Mouse (Mus musculus): ENCODE measurements around the gene Eif4ebp2. TPM values are rescaled to one million over a fixed set of nuclear protein-coding genes. Genes with fewer than 3 reads are reported as not detected.

Eif4ebp2 gene
- polyA plus RNA-seq, 1 experiment = 131 TPM

DNA sequence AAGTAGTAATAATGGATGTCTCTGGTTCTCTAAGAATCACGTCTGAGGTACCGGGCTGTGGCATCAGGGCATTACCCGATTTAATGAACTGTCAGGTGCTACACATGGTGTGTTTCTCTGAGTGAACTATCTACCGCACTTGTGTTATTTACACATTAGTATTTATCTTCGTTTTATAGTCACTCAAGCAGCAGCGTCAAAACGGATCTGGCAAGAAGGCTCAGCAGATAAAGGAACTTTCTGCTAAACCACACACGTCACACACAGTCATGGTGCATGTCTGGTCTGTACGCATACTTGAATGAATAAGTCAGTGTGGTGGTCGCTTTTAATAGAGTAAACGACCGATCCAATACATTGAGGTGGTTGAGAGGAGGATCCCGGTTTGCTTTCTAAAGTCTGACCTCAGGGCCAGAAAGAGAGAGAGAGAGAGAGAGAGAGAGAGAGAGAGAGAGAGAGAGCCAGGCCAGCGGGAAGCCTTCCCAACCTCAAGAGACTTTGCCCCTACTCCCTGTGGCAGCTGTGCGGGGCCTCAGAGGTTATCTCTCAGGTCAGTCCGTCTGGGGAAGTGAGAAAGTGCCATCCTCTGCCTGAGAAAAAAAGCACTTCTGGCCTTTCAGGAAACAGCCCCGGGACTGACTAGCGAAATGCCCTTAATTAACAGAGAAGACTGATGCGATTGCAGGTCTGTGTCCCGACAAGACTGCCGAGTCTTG is 39.4 kb downstream of the Eif4ebp2 start:
- Histone ChIP-seq H3K4me3 (ENCODE audit: low read depth, low read length) (no peak overlapping the region), H3K4me1 (ENCODE audit: control insufficient read depth, insufficient read depth, insufficient read length, low read length) (peaks cover 3% of the 10 kb centered on the region; the same call in 1 of the 2 replicates), H3K36me3 (ENCODE audit: control insufficient read depth, insufficient read depth, low read length) (no peaks in the 10 kb centered on the region), H3K27ac (ENCODE audit: insufficient read depth, low read depth, low read length) (no peak overlapping the region), H3K27me3 (ENCODE audit: control insufficient read depth, insufficient read depth, low read length) (no peaks in the 10 kb centered on the region; the same call in 1 of the 2 replicates)
- WGBS = 9% methylated on average over 21 of the region's 21 CpGs
- TF ChIP-seq POLR2A (IDR thresholded peaks at IDR 0.05; ENCODE audit: low read depth, low read length) = no peak
- no peak for TF ChIP-seq CTCF (IDR thresholded peaks at IDR 0.05; ENCODE audit: extremely low read depth, insufficient read length, insufficient replicate concordance, low read depth, low read length)

DNA sequence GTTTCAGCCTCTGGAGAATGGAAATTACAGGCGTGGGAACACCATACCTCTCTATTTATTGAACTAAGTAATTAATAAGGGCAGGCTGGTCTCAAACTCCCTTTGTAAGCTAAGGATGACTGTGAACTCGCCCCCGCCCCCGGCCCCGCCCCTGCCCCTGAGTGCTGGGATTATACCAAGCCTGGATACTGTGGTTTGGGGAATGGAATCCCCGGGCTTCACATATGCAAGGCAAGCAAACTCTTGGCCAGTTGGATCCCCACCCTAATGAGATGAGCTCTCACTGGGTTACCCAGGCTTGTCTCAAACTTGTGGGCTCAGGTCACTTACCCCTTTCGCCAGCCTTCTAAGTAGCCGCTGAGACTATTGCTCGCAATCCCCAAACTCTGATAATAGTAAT is 42.3 kb downstream of the Eif4ebp2 start:
- H3K4me1 ChIP-seq (ENCODE audit: control insufficient read depth, insufficient read depth, insufficient read length, low read length) = peaks cover 3% of the 10 kb centered on the region; the same call in 1 of the 2 replicates
- no peaks in the 10 kb centered on the region for H3K36me3 ChIP-seq (ENCODE audit: control insufficient read depth, insufficient read depth, low read length)
- no peaks in the 10 kb centered on the region for H3K27me3 ChIP-seq (ENCODE audit: control insufficient read depth, insufficient read depth, low read length)
- H3K4me3 ChIP-seq (ENCODE audit: low read depth, low read length) = no peak overlapping the region
- 47% methylated on average over 9 of the region's 9 CpGs for WGBS
- no peak overlapping the region for H3K27ac ChIP-seq (ENCODE audit: insufficient read depth, low read depth, low read length)
- no peak for TF ChIP-seq POLR2A (IDR thresholded peaks at IDR 0.05; ENCODE audit: low read depth, low read length)
- no peak for TF ChIP-seq CTCF (IDR thresholded peaks at IDR 0.05; ENCODE audit: extremely low read depth, insufficient read length, insufficient replicate concordance, low read depth, low read length)

DNA sequence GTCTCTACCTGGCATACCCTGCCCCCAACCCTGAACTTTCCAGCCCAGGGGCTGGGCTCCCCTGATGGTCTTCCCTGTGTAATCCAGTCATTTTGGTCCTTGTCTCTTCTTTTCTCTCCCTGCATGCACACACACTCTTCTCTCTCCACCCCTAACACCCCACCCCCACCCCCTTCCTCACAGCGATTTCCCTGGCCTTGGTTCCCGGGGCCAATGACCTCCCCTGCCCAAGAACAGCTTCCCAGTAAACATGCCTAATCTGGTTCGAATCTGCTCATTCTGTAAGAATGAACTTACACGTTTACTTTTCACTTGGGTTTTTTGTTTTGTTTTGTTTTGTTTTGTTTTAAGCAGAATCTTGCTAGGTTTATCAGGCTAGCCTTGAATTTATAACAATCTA is 42.7 kb downstream of the Eif4ebp2 start:
- no peak for TF ChIP-seq CTCF (IDR thresholded peaks at IDR 0.05; ENCODE audit: extremely low read depth, insufficient read length, insufficient replicate concordance, low read depth, low read length)
- TF ChIP-seq POLR2A (IDR thresholded peaks at IDR 0.05; ENCODE audit: low read depth, low read length) = no peak
- WGBS = 12% methylated on average over 4 of the region's 4 CpGs
- H3K4me1 ChIP-seq (ENCODE audit: control insufficient read depth, insufficient read depth, insufficient read length, low read length) = peaks cover 3% of the 10 kb centered on the region; the same call in 1 of the 2 replicates
- H3K27ac ChIP-seq (ENCODE audit: insufficient read depth, low read depth, low read length) = no peak overlapping the region
- H3K27me3 ChIP-seq (ENCODE audit: control insufficient read depth, insufficient read depth, low read length) = no peaks in the 10 kb centered on the region
- no peaks in the 10 kb centered on the region for H3K36me3 ChIP-seq (ENCODE audit: control insufficient read depth, insufficient read depth, low read length)
- no peak overlapping the region for H3K4me3 ChIP-seq (ENCODE audit: low read depth, low read length)

DNA sequence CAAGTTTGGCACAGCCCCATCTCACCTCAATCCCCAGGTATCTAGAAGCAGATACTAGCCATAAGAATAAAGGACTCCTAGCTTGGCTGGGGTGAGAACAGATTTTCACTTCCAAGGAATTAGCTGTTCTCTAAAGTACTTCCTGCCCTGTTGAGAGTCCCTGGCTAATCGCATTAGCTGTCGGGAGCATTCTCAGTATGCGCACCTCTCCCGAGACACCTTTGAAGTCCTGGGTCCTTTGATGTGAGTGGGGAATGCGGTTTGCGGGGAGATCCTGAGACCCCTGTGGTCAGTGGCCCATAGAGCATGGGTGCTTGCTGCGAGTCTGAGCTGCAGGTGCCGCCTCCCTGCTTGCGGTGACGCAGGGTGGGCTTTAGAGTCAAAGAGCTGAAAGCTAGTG is 46.5 kb downstream of the Eif4ebp2 start:
- H3K27ac ChIP-seq (ENCODE audit: insufficient read depth, low read depth, low read length) = no peak overlapping the region
- no peaks in the 10 kb centered on the region for H3K36me3 ChIP-seq (ENCODE audit: control insufficient read depth, insufficient read depth, low read length)
- 28% methylated on average over 10 of the region's 10 CpGs for WGBS

DNA sequence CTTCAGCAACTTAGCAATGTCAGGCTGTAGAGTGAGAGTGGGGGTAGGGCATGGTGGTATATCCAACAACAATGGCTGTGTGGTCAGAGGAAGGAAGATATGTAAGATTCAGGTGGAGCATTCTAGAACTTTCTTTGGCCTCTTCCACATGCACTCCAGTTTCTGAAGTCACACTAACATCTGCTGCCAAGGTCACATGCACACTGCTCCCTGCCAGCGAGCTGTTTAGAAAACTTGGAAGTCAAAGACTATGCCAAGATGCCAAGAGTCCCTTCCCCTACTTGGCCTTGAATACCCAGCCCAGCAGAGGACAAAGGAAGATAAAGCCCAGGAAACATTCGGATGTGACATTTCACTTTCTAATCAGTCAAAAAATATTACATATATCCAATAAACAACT is 49.5 kb downstream of the Eif4ebp2 start:
- no peaks in the 10 kb centered on the region for H3K4me1 ChIP-seq (ENCODE audit: control insufficient read depth, insufficient read depth, insufficient read length, low read length)
- no peaks in the 10 kb centered on the region for H3K27me3 ChIP-seq (ENCODE audit: control insufficient read depth, insufficient read depth, low read length)
- H3K27ac ChIP-seq (ENCODE audit: insufficient read depth, low read depth, low read length) = no peak overlapping the region
- no peaks in the 10 kb centered on the region for H3K36me3 ChIP-seq (ENCODE audit: control insufficient read depth, insufficient read depth, low read length)
- 50% methylated on average over 2 of the region's 2 CpGs for WGBS
- H3K4me3 ChIP-seq (ENCODE audit: low read depth, low read length) = no peak overlapping the region
- TF ChIP-seq POLR2A (IDR thresholded peaks at IDR 0.05; ENCODE audit: low read depth, low read length) = no peak
- TF ChIP-seq CTCF (IDR thresholded peaks at IDR 0.05; ENCODE audit: extremely low read depth, insufficient read length, insufficient replicate concordance, low read depth, low read length) = no peak

More for the DNA sequence above, 46.5 kb downstream of the Eif4ebp2 start:
- H3K4me1 ChIP-seq (ENCODE audit: control insufficient read depth, insufficient read depth, insufficient read length, low read length) = no peaks in the 10 kb centered on the region
- H3K27me3 ChIP-seq (ENCODE audit: control insufficient read depth, insufficient read depth, low read length) = no peaks in the 10 kb centered on the region
- H3K4me3 ChIP-seq (ENCODE audit: low read depth, low read length) = no peak overlapping the region
- TF ChIP-seq CTCF (IDR thresholded peaks at IDR 0.05; ENCODE audit: extremely low read depth, insufficient read length, insufficient replicate concordance, low read depth, low read length) = no peak
- no peak for TF ChIP-seq POLR2A (IDR thresholded peaks at IDR 0.05; ENCODE audit: low read depth, low read length)

DNA sequence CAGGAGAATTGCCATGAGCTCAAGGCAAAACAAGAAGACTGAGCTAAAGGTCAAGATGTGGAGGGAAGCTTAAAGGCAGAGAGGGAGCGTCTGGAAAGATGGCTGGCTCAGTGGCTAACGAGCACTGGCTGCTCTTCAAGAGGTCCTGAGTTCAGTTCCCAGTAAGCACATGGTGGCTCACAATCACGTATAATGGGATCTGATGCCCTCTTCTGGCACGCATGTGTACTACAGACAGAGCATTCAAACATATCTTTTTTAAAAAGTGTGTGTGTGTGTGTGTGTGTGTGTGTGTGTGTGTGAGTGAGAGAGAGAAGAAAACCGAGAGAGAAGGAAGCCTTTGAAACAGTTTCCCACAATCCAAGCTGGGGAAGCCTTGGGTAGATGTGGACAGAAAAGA is 50.0 kb downstream of the Eif4ebp2 start:
- 61% methylated on average over 5 of the region's 5 CpGs for WGBS
- H3K4me1 ChIP-seq (ENCODE audit: control insufficient read depth, insufficient read depth, insufficient read length, low read length) = no peaks in the 10 kb centered on the region
- no peak overlapping the region for H3K27ac ChIP-seq (ENCODE audit: insufficient read depth, low read depth, low read length)
- no peaks in the 10 kb centered on the region for H3K27me3 ChIP-seq (ENCODE audit: control insufficient read depth, insufficient read depth, low read length)
- no peaks in the 10 kb centered on the region for H3K36me3 ChIP-seq (ENCODE audit: control insufficient read depth, insufficient read depth, low read length)
- H3K4me3 ChIP-seq (ENCODE audit: low read depth, low read length) = no peak overlapping the region
- TF ChIP-seq POLR2A (IDR thresholded peaks at IDR 0.05; ENCODE audit: low read depth, low read length) (no peak), CTCF (IDR thresholded peaks at IDR 0.05; ENCODE audit: extremely low read depth, insufficient read length, insufficient replicate concordance, low read depth, low read length) (0 out of 2 replicates have a peak, but pooled peaks have one; percentile 10)

DNA sequence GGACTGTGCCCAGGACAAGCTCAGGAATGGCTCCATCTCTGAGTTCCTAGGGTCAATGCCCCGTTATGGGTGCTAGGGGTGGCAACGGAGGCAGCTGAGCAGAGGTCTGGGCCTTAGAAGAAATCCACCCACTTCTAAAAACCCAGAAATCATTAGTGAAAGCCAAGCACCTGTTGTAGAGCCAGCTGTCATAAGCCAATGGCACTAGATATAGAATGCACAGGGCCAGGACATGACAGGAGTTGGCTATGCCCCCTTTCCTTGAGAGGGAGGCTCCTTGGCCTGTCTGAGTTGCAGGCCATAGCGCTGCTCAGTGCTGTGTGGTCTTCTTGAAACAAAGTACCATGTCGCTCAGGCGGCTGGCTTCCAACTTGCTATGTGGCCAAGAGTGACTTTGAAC is 52.1 kb downstream of the Eif4ebp2 start:
- H3K36me3 ChIP-seq (ENCODE audit: control insufficient read depth, insufficient read depth, low read length) = no peaks in the 10 kb centered on the region
- H3K27ac ChIP-seq (ENCODE audit: insufficient read depth, low read depth, low read length) = no peak overlapping the region
- H3K4me1 ChIP-seq (ENCODE audit: control insufficient read depth, insufficient read depth, insufficient read length, low read length) = no peaks in the 10 kb centered on the region
- H3K27me3 ChIP-seq (ENCODE audit: control insufficient read depth, insufficient read depth, low read length) = no peaks in the 10 kb centered on the region
- 89% methylated on average over 5 of the region's 5 CpGs for WGBS
- TF ChIP-seq POLR2A (IDR thresholded peaks at IDR 0.05; ENCODE audit: low read depth, low read length) = no peak
- H3K4me3 ChIP-seq (ENCODE audit: low read depth, low read length) = no peak overlapping the region
